Mouse (Mus musculus) frontal cortex, postnatal 36 days (tissue): ENCODE data around the gene Zscan4f.
"Not testable (repeated sequence)": the region's sequence is repeated elsewhere in the genome, so short reads cannot be mapped to it uniquely, and the experiment has no call there.

Experiments
- DNase-seq, 2 experiments: peaks; one replicate each; pipeline ENCODE4 v3.0.0; 2022; ENCODE audit warnings: low spot score in 2 of 2

Zscan4f gene

DNA sequence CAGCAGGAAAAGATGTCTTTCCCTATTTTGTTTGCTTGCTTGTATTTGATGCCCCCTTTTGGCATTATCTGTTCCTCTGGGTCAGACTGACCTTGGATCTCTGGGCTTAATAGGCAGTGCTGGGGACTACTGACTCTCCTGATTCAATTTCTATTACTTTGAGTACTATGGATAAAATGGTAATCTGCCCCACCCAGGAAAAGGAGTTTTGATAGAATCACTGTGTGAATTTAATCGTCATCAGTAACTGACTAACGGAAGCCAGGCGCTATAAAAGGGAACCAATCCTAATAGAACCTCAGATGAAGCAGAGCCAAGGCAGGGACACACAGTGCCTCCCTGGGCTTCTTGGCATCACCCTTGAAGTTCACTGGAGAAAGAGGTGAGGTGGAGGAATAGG lies at the start of gene Zscan4f:
Gene Zscan4f, plus strand, starts transcription at position 301 of the 400 bp plus-strand sequence.
- not testable (repeated sequence) for DNase-seq

DNA sequence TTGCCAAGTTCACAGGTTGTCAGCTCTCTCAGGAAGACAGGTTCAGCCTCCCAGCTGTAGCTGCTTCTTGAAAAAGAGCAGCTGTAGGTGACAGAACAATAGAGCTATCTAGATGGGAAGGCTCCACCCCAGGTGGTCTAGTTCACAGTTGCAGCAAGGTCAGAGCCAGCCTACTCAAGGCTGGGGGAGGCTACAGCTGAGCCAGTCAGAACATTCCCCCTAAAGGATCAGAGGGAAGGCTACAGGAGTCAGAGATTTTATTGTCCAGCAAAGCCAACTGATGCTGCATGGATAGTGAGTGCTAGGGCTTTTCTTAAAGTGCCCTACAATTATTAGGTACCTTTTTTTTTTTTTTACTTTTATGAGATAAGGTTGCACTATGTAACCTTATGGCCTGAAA lies 13.1 kb upstream of the Zscan4f start:
- not testable (repeated sequence) for DNase-seq
